Mouse (Mus musculus): ENCODE measurements around the gene Mbnl2. TPM values are rescaled to one million over a fixed set of nuclear protein-coding genes. Genes with fewer than 3 reads are reported as not detected.

Gene Mbnl2
- polyA plus RNA-seq, 1 experiment from 2014 or later = 39.2 TPM

DNA sequence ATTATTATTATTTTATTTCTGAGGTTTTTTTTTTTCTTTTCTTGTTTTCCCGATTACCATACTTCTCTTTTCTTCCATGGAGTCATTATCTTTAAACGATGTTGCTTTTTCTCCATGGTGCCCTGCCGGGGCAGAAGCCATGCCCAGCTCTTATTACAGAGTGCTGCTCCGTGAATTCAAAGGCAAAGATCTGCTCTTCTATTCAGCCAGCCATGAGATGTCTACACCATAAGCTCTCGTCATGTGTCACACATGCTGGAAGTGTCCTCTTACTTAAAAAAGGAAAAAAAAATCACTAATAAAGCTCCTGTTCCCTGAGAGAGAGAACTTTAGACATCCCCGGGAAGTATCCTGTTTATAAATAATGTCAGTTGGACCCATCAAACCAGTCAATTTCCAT lies 60.4 kb downstream of the Mbnl2 start:
- no peak overlapping the region for H3K27ac ChIP-seq (ENCODE audit: low read depth, low read length)
- no peaks in the 10 kb centered on the region for H3K36me3 ChIP-seq (ENCODE audit: control insufficient read depth, insufficient read depth, low read length)
- DNase-seq (ENCODE audit: low spot score) (no peak), ATAC-seq (replicated peaks; ENCODE audit: low FRiP score) (no peak)
- no peaks in the 10 kb centered on the region for H3K27me3 ChIP-seq (ENCODE audit: control insufficient read depth, insufficient read depth, low read length)
- H3K4me3 ChIP-seq (ENCODE audit: low read depth, low read length) = no peak overlapping the region
- no peak overlapping the region for H3K9ac ChIP-seq (ENCODE audit: low read length)
- no peaks in the 10 kb centered on the region for H3K9me3 ChIP-seq (ENCODE audit: control insufficient read depth, low read length)
- H3K4me2 ChIP-seq (ENCODE audit: low read depth, low read length, severe bottlenecking) = no peak overlapping the region
- 61% methylated on average over 6 of the region's 6 CpGs for WGBS
- peaks cover 12% of the 10 kb centered on the region for H3K4me1 ChIP-seq (replicated peaks; ENCODE audit: control insufficient read depth, insufficient read depth, low read length)

DNA sequence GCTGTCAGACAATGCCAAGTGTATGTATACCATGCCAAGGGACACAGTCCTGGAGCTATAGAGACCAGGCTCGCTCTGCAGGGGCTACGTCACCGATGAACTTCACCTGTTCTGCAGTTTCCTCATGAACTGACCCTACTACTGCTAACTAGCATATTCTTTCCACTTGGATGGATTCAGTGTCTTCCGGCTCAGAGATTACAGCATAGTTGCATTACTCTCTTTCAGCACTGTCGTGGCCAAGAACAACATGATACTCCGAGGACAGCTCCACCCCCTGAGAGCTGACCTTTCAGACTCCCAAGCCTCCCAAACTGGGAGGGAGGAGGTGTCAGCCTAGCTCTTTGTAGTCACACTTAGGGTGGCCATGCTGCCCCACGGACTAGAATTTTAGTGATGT lies 60.9 kb downstream of the Mbnl2 start:
- ATAC-seq (replicated peaks; ENCODE audit: low FRiP score) (no peak; the same call in 1 of the 2 replicates), DNase-seq (ENCODE audit: low spot score) (no peak)
- Histone ChIP-seq H3K27me3 (ENCODE audit: control insufficient read depth, insufficient read depth, low read length) (no peaks in the 10 kb centered on the region), H3K4me3 (ENCODE audit: low read depth, low read length) (no peak overlapping the region), H3K9ac (ENCODE audit: low read length) (no peak overlapping the region; the same call in 1 of the 2 replicates), H3K4me1 (replicated peaks; ENCODE audit: control insufficient read depth, insufficient read depth, low read length) (peaks cover 12% of the 10 kb centered on the region), H3K4me2 (ENCODE audit: low read depth, low read length, severe bottlenecking) (no peak overlapping the region), H3K9me3 (ENCODE audit: control insufficient read depth, low read length) (no peaks in the 10 kb centered on the region), H3K27ac (ENCODE audit: low read depth, low read length) (no peak overlapping the region), H3K36me3 (ENCODE audit: control insufficient read depth, insufficient read depth, low read length) (no peaks in the 10 kb centered on the region)
- WGBS = 39% methylated on average over 7 of the region's 7 CpGs

DNA sequence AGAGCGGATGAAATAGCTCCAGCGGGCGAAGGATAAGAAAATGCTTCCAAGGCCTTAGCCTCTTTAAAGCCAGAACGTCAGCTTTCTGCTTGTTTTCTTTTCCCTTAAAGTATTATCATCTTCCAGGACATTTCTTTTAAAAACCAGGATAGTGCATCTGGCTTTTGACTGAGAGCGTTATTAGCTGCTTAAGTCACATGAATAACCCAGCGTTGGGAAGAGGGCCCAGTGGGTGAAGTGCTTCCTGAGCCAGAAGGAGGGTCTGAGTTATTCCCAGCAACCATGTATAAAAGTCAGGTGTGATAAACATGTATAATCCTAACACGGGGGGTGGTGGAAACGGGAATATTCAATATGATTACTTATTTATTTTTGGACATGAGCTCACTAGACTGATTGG lies 61.4 kb downstream of the Mbnl2 start:
- WGBS = 75% methylated on average over 8 of the region's 8 CpGs
- DNase-seq (ENCODE audit: low spot score) = no peak

DNA sequence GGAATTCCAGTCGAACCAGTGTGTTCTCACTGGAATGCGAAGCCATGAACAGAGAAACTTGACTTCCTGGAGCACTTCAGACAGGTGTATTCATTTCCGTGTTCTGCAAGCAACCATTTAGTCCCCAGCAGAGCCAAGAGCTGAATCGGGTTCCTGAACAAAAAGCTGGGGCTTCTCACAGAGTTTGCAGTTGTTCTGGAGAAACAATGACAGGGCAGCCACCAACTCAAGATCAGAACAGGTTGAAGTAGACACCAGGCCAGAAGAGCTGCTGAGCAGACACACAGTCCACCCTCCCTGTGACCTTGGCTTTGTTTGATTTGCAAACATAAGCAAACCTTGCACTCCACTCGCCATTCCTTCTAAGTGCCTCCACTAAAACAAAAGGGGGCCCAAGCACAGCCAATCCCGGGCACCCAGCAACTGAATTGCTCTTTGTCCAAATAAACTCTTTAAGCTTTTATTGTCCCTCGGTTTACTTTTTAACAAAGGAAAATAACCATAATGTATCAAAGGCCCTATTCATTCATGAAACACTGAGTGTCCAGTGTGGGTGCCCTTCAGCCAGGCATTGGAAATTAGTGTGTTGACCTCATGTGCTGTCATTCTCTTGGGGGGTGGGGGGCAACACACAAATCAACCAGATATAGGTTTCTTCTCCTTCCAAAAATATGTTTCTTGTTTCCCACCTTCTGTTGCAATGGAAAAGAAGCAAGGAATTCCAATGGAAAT lies 62.4 kb downstream of the Mbnl2 start:
- H3K4me3 ChIP-seq (ENCODE audit: low read depth, low read length) = no peak overlapping the region
- H3K4me1 ChIP-seq (replicated peaks; ENCODE audit: control insufficient read depth, insufficient read depth, low read length) = peaks cover 12% of the 10 kb centered on the region
- ATAC-seq (replicated peaks; ENCODE audit: low FRiP score) = peak; percentile 34; the same call in 1 of the 2 replicates
- no peaks in the 10 kb centered on the region for H3K9me3 ChIP-seq (ENCODE audit: control insufficient read depth, low read length)
- no peak overlapping the region for H3K4me2 ChIP-seq (ENCODE audit: low read depth, low read length, severe bottlenecking)
- no peaks in the 10 kb centered on the region for H3K27me3 ChIP-seq (ENCODE audit: control insufficient read depth, insufficient read depth, low read length)
- WGBS = 38% methylated on average over 7 of the region's 7 CpGs
- H3K9ac ChIP-seq (ENCODE audit: low read length) = no peak overlapping the region
- H3K27ac ChIP-seq (ENCODE audit: low read depth, low read length) = no peak overlapping the region
- H3K36me3 ChIP-seq (ENCODE audit: control insufficient read depth, insufficient read depth, low read length) = no peaks in the 10 kb centered on the region
- no peak for DNase-seq (ENCODE audit: low spot score)

More for the DNA sequence above, 61.4 kb downstream of the Mbnl2 start:
- Histone ChIP-seq H3K27ac (ENCODE audit: low read depth, low read length) (no peak overlapping the region), H3K4me1 (replicated peaks; ENCODE audit: control insufficient read depth, insufficient read depth, low read length) (peaks cover 12% of the 10 kb centered on the region), H3K4me2 (ENCODE audit: low read depth, low read length, severe bottlenecking) (no peak overlapping the region), H3K36me3 (ENCODE audit: control insufficient read depth, insufficient read depth, low read length) (no peaks in the 10 kb centered on the region), H3K27me3 (ENCODE audit: control insufficient read depth, insufficient read depth, low read length) (no peaks in the 10 kb centered on the region), H3K9ac (ENCODE audit: low read length) (no peak overlapping the region; the same call in 1 of the 2 replicates), H3K9me3 (ENCODE audit: control insufficient read depth, low read length) (no peaks in the 10 kb centered on the region), H3K4me3 (ENCODE audit: low read depth, low read length) (no peak overlapping the region)
- ATAC-seq (replicated peaks; ENCODE audit: low FRiP score) = no peak

DNA sequence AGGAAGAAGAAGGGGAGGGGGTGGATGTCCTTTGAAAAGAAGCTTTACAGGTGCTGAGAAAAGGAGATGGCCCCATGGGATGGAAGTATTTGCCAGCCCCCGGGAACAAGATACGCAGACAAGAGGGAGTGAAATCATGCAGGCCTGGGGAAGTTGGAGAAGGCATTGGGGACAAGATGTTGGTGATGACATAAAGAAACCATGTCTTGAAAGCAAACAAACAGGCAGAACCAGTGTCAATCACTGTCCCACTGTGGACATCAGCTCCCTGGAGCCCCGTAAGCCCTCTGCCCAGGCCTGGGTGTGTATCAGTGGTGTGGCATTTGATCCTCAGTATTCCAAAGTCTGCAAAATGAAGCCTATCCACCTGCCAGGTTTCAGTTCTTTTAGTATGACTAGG lies 63.2 kb downstream of the Mbnl2 start:
- H3K4me2 ChIP-seq (ENCODE audit: low read depth, low read length, severe bottlenecking) = no peak overlapping the region
- 78% methylated on average over 3 of the region's 3 CpGs for WGBS
- no peak for ATAC-seq (replicated peaks; ENCODE audit: low FRiP score)

DNA sequence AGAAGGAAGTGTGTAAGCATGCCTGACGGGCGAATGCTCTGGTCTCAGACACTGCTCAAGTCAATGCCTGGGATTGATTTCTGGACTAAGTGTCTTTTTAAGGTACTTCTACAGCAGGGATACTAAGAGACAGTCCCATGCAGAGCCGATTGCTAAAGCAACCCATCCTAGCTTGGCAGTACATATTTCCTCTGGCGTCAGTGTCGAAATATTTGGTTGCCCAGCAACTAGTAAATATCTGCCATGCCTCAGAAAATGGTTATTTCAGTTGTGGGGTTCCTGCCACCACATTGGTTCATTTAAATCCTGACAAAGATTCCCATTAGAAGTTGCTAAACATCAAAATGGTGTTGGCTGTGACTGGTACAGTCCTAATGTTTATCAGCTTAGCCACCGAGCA lies 66.4 kb downstream of the Mbnl2 start:
- Histone ChIP-seq H3K4me3 (ENCODE audit: low read depth, low read length) (no peak overlapping the region), H3K9ac (ENCODE audit: low read length) (no peak overlapping the region), H3K27me3 (ENCODE audit: control insufficient read depth, insufficient read depth, low read length) (no peaks in the 10 kb centered on the region), H3K9me3 (ENCODE audit: control insufficient read depth, low read length) (no peaks in the 10 kb centered on the region), H3K27ac (ENCODE audit: low read depth, low read length) (no peak overlapping the region), H3K4me2 (ENCODE audit: low read depth, low read length, severe bottlenecking) (no peak overlapping the region), H3K4me1 (replicated peaks; ENCODE audit: control insufficient read depth, insufficient read depth, low read length) (peaks cover 5% of the 10 kb centered on the region; the same call in 1 of the 2 replicates), H3K36me3 (ENCODE audit: control insufficient read depth, insufficient read depth, low read length) (no peaks in the 10 kb centered on the region)
- WGBS = 98% methylated on average over 6 of the region's 6 CpGs
- ATAC-seq (replicated peaks; ENCODE audit: low FRiP score) (no peak), DNase-seq (ENCODE audit: low spot score) (no peak)

More for the DNA sequence above, 63.2 kb downstream of the Mbnl2 start:
- H3K9me3 ChIP-seq (ENCODE audit: control insufficient read depth, low read length) = no peaks in the 10 kb centered on the region
- no peak overlapping the region for H3K9ac ChIP-seq (ENCODE audit: low read length)
- H3K4me1 ChIP-seq (replicated peaks; ENCODE audit: control insufficient read depth, insufficient read depth, low read length) = peaks cover 12% of the 10 kb centered on the region
- H3K36me3 ChIP-seq (ENCODE audit: control insufficient read depth, insufficient read depth, low read length) = no peaks in the 10 kb centered on the region
- H3K27ac ChIP-seq (ENCODE audit: low read depth, low read length) = no peak overlapping the region
- H3K27me3 ChIP-seq (ENCODE audit: control insufficient read depth, insufficient read depth, low read length) = no peaks in the 10 kb centered on the region
- no peak overlapping the region for H3K4me3 ChIP-seq (ENCODE audit: low read depth, low read length)
- no peak for DNase-seq (ENCODE audit: low spot score)

DNA sequence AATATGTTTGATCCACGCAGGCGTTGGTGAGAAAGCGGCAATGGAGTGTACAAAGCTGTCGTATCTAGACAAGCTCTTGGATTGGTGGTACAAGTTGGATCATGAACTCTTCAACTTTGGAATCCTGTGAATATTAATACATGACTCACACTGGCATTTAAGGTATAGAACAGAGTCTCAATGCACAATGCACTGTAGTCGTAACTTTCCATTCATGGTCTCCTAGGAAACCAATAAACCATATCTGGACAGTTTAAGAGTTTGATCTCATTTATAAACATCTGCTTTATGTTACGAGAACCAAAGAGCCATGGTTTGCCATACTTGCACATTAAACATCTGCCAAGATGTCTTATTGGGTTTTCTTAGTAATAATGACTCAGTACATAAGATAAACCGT lies 66.9 kb downstream of the Mbnl2 start:
- Histone ChIP-seq H3K9ac (ENCODE audit: low read length) (no peak overlapping the region), H3K4me2 (ENCODE audit: low read depth, low read length, severe bottlenecking) (no peak overlapping the region), H3K27me3 (ENCODE audit: control insufficient read depth, insufficient read depth, low read length) (no peaks in the 10 kb centered on the region), H3K9me3 (ENCODE audit: control insufficient read depth, low read length) (no peaks in the 10 kb centered on the region), H3K4me3 (ENCODE audit: low read depth, low read length) (no peak overlapping the region), H3K36me3 (ENCODE audit: control insufficient read depth, insufficient read depth, low read length) (no peaks in the 10 kb centered on the region), H3K27ac (ENCODE audit: low read depth, low read length) (no peak overlapping the region), H3K4me1 (replicated peaks; ENCODE audit: control insufficient read depth, insufficient read depth, low read length) (peaks cover 3% of the 10 kb centered on the region; the same call in 1 of the 2 replicates)
- ATAC-seq (replicated peaks; ENCODE audit: low FRiP score) (no peak), DNase-seq (ENCODE audit: low spot score) (no peak)
- WGBS = 96% methylated on average over 7 of the region's 7 CpGs

DNA sequence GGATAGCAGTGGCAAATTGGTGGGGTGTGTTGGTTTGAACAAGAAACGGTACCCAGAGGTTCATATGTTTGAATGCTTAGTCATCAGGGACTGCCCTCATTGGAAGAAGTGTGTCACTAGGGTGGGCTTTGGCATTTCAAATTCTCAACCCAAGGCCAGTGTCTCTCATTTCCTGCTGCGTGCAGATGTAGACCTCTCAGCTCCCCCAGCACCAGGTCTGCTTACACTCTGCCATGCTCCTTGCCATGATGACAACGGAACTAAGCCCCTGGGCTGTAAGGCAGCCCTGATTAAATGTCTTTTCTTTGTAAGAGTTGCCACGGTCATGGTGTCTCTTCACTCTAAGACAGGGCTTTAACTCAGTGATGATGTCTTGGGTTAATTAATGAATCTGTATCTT lies 69.2 kb downstream of the Mbnl2 start:
- Histone ChIP-seq H3K27me3 (ENCODE audit: control insufficient read depth, insufficient read depth, low read length) (no peaks in the 10 kb centered on the region), H3K4me2 (ENCODE audit: low read depth, low read length, severe bottlenecking) (no peak overlapping the region), H3K27ac (ENCODE audit: low read depth, low read length) (no peak overlapping the region), H3K9me3 (ENCODE audit: control insufficient read depth, low read length) (no peaks in the 10 kb centered on the region), H3K4me3 (ENCODE audit: low read depth, low read length) (no peak overlapping the region), H3K4me1 (replicated peaks; ENCODE audit: control insufficient read depth, insufficient read depth, low read length) (no peaks in the 10 kb centered on the region), H3K9ac (ENCODE audit: low read length) (no peak overlapping the region), H3K36me3 (ENCODE audit: control insufficient read depth, insufficient read depth, low read length) (no peaks in the 10 kb centered on the region)
- 91% methylated on average over 4 of the region's 4 CpGs for WGBS
- ATAC-seq (replicated peaks; ENCODE audit: low FRiP score) = no peak
- DNase-seq (ENCODE audit: low spot score) = no peak

Data from forebrain, embryonic 11.5 days (tissue).